Mouse (Mus musculus) small intestine, adult 2 months (tissue): ENCODE measurements around the gene Fut11.

Source experiments
- CTCF ChIP-seq: fragments of 200-500 bp; IDR thresholded peaks from 2 replicates; pipeline ENCODE4 v1.5.1; 2012; ENCODE audit warnings: low read depth, mild to moderate bottlenecking, control low read depth, inconsistent platforms, low read length, moderate library complexity, mixed read lengths; ENCODE audit not compliant: insufficient replicate concordance, insufficient read length; ENCODE audit errors: extremely low read depth
- POLR2A ChIP-seq: fragments of 200-500 bp; IDR thresholded peaks from 2 replicates; pipeline ENCODE4 v1.6.1; 2012; ENCODE audit warnings: low read depth, mild to moderate bottlenecking, control low read depth, inconsistent platforms, low read length, moderate library complexity

- TF ChIP-seq CTCF (no peak), POLR2A (no peak)
Measured at GRCm38 (mm10) chr14:20738511-20738910, 43.7 kb downstream of the Fut11 start.
